Mouse (Mus musculus) megakaryocyte progenitor cell, adult 5-6 weeks (primary cell): ENCODE results near the gene Sacm1l. TPM values are rescaled to one million over a fixed set of nuclear protein-coding genes. Genes with fewer than 3 reads are reported as not detected.

Source experiments
- ATAC-seq: replicated peaks from 2 replicates; pipeline ENCODE4 v1.8.0; 2016; ENCODE audit warnings: mild to moderate bottlenecking, moderate TSS enrichment, inconsistent platforms; ENCODE audit not compliant: poor library complexity
- total RNA-seq, 2 experiments: library from RNA; stranded (forward) in 1 of 2; stranded (reverse) in 1 of 2; fragments of 157-497, 149-512 nt in 1 of 2; fragments of 200-1000 nt in 1 of 2; gene quantifications; 2 replicates each; pipeline versions ENCODE4 v1.2.3 to v1.2.4; 2015 to 2017

The Sacm1l gene
- total RNA-seq, 2 experiments from 2014 or later, result 33.3 to 36.4 TPM

DNA sequence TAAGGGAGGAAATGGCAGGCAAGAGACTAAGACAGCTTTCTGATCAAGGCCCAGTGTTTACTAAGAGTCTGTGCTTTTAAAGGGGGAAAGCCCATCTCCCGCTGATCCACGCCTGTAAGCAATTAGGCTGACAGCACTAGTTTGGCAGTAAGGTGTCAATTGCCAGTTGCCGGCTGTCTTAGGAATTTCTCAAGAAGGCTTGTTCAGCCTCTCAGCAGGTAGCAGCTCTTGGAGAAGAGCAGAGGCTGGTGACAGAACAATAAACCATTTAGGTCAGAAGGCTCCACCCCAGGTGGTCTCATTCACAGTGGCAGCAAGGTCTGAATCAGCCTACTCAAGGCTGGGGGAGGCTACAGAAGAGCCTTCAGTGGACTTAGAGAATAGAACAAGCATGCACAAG lies 25.0 kb downstream of the Sacm1l start:
- no peak for ATAC-seq

- ATAC-seq, result peak; percentile 34; the same call in 1 of the 2 replicates
These were observed 48.0 kb downstream of the Sacm1l start for GRCm38 (mm10) chr9:123577360-123578192.

DNA sequence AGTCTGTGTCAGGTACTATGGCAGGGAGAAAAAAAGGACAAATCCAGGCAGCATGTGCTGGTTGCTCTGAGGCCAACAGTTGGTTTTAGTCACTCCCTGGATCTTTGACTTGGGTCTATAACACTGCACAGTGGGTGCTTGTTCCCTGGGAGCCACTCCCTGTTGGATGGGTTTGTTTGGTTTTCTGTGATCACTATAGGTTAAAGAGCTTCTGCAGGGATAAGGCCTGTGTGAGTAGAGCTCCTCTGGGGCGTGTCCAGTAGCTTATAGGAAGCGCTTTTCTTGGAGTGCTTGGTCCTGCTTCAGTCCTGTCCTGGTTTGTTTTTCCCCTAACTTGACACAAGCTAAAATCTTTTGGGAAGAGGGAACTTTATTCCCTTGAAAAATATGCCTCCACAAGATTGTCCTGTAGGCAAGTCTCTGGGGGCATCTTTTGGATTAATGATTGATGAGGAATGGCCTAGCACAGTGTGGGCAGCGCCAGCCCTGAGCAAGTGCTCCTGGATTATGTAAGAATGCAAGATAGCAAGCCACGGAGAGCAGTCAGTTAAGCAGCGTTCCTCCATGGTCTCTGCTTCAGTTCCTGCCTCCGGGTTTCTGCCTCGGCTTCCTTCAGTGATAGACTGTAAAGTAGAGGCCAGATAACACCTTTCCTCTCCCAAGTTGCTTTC lies 59.8 kb downstream of the Sacm1l start:
- ATAC-seq, result 0 out of 2 replicates have a peak, but pooled peaks have one; percentile 14

DNA sequence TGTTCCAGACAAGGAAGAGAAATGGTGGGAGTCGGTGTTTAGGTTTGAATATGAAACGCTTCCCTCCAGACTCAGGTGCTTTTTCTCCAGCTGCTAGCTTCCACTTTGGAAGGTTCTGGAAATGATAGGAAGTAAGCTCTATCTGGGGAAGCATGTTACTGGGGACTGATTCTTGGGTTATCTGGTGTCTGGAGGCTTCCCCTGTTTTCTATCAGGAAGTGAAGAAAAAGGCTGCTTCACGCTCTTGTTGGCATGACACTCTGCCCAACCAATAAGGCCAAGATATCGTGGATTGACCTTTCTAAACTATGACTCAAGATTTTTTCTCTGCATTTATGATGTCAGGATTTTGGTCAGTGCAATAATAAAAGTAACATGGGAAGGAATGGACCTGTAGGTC lies 65.6 kb downstream of the Sacm1l start:
- ATAC-seq, result no peak

DNA sequence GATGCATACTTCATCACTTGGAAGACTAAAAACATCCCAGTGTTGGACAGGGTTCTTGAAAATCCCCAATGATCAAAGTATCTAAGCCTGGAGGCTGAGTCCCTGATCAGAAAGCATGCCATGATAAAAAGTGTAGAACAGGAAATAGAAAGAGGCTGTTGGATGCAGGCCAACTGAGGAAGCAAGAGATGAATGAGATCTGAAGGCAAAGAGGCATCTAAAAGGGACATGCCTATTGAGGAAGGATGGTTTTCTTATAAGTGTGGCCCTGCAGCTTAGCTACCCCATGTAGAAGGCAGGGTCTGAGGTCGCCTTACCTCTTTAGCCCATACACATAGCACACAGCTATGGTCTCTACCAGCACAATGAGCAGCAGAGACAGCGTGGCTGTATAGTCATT lies 67.4 kb downstream of the Sacm1l start:
- no peak for ATAC-seq

GRCm38 (mm10) chr9:123597376-123597775 lies 67.8 kb downstream of the Sacm1l start:
- ATAC-seq, result no peak

DNA sequence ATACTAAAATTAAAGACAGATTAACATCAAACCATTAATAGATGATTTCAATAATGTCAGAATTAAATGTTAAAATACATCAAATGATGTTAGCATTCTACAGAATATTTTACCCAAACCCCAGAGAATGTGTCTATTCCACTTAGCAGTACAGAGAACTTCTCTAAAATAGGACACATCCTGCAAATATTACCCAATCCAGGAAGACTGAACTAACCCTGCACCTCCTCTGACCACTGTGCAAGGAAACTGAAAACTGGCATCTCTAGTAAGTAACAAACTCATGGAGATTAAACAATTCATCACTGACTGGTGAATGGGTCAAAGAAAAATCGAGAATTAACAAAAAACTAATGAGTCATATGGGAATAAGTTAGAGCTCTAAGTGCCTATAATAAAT lies 72.0 kb downstream of the Sacm1l start:
- ATAC-seq, result peak; percentile 89

GRCm38 (mm10) chr9:123620311-123621098 lies 90.9 kb downstream of the Sacm1l start:
- ATAC-seq, result no peak

DNA sequence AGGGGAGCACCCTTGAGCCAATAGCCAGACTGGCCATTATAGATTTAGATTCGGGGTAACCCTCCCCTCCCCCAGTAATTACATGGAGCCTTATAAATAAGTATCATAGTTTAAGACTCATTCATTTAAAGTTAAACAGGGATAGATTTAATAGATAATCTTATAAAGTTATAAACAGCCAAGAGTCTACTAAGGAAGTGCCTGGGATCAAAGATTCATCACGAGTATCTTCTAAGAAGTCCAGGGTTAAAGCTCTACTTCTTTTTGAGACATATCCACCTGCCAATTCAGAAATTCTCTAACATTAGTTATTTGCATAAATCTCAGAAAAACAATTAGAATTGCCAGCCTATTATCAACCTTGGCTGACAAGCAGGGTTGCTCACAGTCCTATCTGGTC lies 95.2 kb downstream of the Sacm1l start:
- ATAC-seq, result no peak

DNA sequence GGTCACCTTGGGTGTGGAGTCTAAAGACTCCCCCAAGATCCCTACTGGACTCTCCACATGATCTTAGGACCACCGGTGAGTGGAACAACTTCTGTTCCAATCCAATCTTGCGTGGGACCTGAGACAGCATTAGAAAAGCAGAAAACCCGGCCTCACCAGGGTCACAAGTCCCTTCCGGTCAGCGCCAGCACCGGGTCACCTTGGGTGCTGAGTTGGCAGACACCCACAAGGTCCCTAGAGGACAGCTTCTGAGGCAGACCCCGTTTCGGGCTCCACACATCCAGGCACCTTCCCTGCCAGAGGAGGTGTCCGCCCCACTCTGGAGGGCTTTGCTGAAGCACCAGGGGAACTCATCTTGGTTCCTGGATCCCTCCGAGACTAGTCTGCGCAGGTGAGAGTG lies 96.3 kb downstream of the Sacm1l start:
- ATAC-seq, result no peak

DNA sequence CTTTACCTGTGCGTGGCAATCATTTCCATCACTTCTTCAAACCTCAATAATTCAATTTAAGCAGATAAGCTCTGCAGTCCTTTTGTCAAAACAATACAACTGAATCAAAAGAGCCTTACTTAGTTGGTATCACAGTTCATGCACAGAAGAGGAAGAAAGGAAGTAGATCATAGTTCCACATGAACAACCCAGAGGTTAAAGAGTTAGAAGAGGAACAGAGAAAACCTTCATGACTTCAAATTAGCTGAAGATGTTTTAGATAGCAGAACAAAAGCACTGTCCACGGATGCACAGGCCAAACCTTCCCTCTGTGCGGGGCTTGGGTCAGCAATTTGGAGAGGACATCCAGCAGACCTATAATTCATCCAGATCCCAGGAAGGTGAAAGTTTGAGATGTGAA lies 102.1 kb downstream of the Sacm1l start:
- no peak for ATAC-seq

DNA sequence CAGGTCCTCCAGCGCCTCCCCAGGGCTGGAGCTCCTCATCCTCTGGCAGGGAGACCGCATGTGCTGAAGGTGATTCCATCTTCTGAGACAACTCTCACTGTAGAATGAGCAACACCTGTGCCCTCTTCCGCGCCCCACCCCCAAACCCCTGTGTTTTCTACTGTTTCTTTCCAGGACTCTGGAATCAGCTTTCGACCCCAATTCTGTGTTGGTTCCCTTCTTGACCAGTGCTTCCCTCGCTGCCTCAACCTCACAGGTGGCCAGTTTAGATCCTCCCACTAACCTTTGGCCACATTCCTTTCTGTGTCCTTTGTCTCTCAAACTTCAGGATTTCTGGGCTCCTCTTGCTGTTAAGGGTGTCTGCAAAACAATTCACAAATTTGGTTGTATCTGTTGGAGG lies 102.7 kb downstream of the Sacm1l start, which contains the start of gene Slc6a20b:
Slc6a20b (minus strand) TSS at position 285 of the 400 bp plus-strand sequence.
- ATAC-seq, result no peak

DNA sequence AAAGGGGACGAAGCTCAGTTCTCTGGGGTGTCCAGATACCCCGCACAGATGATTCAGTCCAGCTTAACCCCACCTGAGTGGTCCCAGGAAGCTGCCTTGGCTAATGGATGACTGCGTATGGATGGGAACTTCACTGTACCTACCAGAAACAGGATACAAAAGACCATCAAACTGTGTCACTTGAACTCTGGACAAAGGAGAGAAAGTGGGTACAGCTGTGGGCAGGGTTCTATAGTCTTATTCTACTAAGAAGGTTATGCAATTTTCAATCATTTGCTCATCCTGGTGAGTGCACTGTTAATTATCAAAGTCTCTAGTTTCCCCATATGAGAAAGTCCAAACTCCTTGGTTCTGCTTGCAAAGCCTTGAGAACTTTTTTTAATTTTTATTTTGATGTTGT lies 103.4 kb downstream of the Sacm1l start:
- ATAC-seq, result no peak

DNA sequence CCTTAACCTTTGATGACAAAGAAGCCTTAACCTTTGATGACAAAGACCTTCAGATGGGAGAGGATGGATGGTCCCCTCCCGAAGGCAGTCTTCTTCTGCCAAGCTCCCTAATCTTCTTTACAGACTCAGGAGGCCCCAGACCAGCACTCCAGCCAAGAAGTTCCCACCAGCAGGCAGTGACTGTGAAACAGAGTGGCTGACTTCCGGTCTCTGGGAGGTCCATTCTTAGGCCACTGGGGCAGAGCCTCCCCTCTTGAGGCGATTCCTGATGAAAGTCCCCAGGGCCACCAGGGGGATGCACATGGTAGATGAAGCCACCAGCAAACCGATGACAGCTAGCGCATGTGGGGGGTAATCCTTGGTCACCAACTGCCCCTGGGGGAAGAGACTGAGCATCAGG lies 107.2 kb downstream of the Sacm1l start:
- ATAC-seq, result no peak

GRCm38 (mm10) chr9:123638231-123638630 lies 108.7 kb downstream of the Sacm1l start:
- no peak for ATAC-seq

- ATAC-seq, result peak; percentile 94
These were observed 109.1 kb downstream of the Sacm1l start for GRCm38 (mm10) chr9:123638668-123639089.

DNA sequence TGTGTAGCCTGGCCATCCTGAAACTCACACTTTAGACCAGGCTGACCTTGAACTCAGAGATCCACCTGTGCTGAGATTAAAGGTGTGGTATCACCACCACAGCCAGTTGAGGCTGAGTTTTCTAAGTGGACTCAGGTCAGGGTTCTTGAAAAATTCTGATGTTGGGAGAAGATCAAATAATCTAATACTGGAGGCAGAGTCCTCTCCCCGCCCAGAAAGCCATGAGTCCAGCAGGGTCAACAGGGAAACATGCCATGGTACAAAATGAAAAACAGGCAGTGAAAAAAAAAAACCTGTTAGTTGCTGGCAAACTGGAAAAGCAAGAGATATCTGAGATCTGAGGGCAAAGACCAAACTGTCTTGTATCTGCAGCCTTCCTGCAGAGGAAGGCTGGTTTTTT lies 110.5 kb downstream of the Sacm1l start:
- ATAC-seq, result no peak
